Mouse (Mus musculus): ENCODE data around the gene Alkbh6. TPM values are rescaled to one million over a fixed set of nuclear protein-coding genes. Genes with fewer than 3 reads are reported as not detected.

The Alkbh6 gene
- total RNA-seq, 2 experiments from 2014 or later = 67.0 to 68.5 TPM

- no peak for DNase-seq (ENCODE audit: low spot score in 2 of 2)
These were observed 17.9 kb downstream of the Alkbh6 start for GRCm38 (mm10) chr7:30326427-30326826.

DNA sequence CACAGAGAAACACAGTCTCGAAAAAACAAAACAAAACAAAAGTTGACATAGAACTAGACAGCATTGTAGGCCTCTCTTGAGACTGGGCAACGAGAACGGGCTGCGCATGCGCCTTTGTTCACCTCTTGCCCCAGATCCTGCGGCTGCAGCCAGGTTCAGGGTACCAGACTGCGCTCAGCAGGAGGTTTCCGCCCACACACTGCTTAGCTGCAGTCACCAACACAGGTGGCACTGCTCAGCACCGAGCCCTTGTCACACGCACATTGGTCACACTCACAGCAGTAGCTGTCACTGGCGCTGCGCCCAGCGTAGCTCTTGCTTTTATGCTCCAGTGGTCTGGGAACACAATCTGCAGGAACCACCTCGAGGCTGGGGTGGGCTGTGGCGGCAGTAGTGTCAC, 18.6 kb downstream of the Alkbh6 start:
- DNase-seq (ENCODE audit: low spot score in 2 of 2) = no peak

GRCm38 (mm10) chr7:30328379-30328778, 19.9 kb downstream of the Alkbh6 start:
- DNase-seq (ENCODE audit: low spot score in 2 of 2) = no peak

DNA sequence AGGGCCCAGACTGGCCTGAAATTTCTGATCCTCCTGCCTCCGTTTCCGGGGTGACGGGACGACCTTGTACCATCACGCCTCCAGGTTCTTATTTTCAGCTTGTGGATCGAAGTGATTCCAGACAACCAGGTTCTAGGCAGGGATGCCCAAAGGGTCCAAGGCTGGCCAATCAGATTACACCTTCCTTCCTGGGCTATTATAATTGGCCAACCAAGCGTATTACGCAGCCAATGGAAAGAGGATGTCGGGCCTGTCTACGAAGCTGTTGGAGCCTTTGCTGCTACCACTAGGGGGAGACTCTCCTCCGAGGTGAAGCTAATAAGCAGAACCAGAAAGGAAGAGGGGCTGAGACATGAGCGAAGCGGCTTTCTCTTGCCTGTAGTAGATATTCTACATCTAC, 23.4 kb downstream of the Alkbh6 start:
- peak; percentile 89 to 90 for DNase-seq (ENCODE audit: low spot score in 2 of 2)

DNA sequence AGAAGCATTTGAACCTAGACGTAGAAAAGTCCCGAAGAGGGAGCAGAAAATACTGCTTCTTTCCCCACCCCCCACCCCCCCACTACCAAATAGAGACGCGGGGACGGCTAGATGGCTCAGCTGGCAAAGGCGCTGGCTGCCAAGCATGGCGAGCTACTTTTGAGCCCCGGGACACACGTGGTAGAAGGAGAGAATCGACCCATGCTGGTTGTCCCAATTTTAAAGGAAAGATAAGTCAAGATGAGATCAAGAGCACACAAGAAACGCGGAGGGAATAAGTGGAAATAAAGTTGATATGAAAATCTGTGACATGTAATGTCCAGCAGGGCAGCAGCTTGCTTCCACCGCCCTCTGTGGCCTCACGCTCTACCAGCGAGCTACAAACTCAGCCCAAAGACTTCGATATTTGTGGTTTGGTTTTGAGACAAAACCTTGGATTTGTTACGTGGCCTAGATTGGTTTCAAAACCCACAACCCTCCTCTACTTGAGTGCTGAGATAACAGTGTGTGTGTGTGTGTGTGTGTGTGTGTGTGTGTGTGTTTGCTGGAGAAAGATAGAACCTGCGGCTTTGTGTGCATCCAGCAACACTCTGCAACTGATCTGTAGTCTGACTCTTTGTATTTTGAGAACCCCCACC, 24.2 kb downstream of the Alkbh6 start:
- no peak for DNase-seq (ENCODE audit: low spot score in 2 of 2)

DNA sequence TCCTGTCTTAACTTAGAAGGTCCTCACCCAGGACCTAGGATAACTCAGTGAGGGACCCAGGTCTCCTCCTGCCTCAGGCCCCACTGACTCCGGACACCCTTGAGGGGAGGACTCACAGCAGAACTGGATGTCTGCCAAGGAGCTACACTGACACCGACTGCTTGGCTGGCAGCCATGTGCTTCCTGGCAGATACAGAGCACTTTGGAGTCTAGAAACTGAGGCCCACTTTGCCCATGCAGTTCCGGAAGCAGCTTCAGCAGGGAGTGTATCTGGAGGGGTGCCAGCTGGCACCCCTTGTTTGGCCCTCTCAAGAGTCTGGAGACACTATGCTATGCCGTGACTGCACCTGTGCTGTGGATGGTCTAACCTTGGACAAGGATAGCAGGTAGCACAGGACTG, 24.9 kb downstream of the Alkbh6 start:
- DNase-seq (ENCODE audit: low spot score in 2 of 2) = peak; percentile 56 to 83

DNA sequence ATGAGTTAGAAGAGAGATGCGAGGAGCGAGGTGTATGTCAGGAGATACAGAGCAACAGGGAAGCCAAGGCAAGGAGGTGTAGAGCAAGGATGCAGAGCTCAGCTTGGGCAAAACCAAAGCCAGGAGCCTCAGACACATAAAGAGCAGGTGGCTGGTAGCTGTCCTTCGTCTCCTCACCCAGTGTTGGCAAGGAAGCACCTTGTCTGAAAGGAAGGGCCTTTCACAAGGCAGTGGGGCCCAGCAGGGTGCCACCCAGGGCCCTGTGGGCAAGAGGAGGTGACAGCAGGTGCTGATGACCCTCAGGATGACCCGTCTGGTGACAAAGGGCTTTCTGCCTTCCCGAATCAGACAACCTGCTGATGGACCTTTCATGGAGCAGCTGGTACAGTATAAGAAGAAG, 26.0 kb downstream of the Alkbh6 start:
- no peak for DNase-seq (ENCODE audit: low spot score in 2 of 2)

DNA sequence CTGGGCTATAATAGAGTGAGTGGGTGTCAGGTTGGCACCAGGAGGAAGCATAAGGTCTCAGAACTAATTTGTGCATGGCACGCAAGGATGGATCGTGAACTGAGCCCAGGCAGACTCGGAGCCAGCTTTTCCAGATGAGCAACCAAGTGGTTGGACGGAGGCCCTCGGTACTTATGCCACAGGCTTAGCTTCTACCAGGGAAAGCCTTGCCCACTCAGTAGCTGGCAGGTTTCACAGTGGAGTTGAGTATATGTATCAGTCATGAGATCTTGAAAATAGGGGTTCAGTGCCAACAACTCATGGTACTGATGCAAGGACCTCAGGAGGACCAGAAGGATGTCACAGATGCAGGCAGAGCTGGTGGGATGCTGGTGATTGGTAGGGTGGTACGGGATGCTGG, 27.2 kb downstream of the Alkbh6 start:
- DNase-seq (ENCODE audit: low spot score in 2 of 2) = no peak

DNA sequence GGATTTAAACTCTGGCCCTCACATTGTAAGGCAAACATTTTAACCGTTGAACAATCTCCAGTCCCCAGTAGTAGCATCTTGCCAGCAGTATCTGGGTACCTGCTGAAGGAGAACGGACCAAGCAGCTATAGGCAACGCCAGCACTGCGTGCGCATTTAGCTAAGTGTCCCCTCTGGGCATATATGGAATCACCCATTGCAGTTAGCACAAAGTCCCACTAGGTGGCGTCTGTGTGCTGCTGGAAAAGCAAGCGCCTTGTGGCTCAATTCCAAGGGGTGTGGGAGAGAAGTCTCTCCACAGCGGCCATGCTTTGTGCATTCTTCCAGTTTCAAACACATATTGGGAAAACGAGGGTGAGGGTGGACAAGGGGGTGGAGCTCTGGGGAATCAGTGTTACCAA, 27.9 kb downstream of the Alkbh6 start:
- DNase-seq (ENCODE audit: low spot score in 2 of 2) = peak; percentile 94 to 95

DNA sequence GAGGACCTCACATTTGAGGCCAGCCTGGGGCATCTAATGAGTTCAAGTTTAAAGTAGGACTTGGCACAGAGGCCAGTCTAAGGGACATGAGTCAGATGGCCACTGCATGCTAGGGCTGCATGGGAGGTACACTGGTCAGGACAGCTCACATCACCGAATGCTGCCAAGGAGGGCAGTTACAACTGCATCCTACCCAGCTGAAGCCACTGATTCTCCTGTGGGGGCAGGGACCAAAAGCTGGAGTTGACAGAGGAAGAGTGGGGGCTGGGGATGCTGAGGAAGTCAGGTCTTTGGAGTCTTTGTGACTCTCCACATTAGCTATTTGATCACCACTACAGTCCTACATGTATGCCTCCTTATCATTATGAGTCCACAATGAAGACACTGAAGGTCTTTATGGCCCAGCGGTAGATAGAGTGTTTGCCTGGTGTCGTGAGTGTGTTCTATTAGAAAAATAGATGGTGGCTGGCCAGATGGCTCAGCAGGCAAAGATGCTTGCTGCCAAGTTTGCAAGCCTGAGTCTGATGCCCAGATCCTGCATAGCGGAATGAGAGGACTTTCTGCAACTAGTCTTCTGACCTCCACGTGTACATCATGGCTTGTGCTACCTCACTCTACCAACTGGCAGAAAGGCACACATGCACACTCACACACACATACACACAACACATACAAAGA, 31.1 kb downstream of the Alkbh6 start:
- no peak for DNase-seq (ENCODE audit: low spot score in 2 of 2)

- DNase-seq (ENCODE audit: low spot score in 2 of 2) = no peak
These were observed 38.3 kb downstream of the Alkbh6 start for GRCm38 (mm10) chr7:30346635-30347379.

- DNase-seq (ENCODE audit: low spot score in 2 of 2) = peak; percentile 77 to 90
These were observed 39.3 kb downstream of the Alkbh6 start for GRCm38 (mm10) chr7:30347828-30348227.

- peak; percentile 55 to 77 for DNase-seq (ENCODE audit: low spot score in 2 of 2)
These were observed 44.8 kb downstream of the Alkbh6 start for GRCm38 (mm10) chr7:30353279-30353822.

DNA sequence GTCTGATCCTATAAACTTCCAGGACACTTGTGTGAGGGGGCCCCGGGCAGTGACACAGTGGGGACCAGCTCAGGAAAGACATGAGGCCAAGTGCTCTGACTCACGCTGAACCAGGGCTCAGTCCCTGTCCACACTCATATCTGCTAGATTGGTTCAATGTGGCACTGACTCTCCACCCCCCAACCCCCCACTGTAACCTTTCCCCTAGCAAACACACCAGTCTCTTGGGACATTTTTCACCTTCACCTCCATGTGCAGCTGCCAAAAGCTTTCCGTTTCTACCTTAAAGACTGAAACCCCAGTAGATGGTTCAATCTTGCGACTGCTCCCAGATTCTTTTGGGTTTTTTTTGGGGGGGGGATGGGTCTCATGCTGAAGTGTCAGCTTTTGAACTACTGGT, 45.5 kb downstream of the Alkbh6 start:
- DNase-seq (ENCODE audit: low spot score in 2 of 2) = no peak

DNA sequence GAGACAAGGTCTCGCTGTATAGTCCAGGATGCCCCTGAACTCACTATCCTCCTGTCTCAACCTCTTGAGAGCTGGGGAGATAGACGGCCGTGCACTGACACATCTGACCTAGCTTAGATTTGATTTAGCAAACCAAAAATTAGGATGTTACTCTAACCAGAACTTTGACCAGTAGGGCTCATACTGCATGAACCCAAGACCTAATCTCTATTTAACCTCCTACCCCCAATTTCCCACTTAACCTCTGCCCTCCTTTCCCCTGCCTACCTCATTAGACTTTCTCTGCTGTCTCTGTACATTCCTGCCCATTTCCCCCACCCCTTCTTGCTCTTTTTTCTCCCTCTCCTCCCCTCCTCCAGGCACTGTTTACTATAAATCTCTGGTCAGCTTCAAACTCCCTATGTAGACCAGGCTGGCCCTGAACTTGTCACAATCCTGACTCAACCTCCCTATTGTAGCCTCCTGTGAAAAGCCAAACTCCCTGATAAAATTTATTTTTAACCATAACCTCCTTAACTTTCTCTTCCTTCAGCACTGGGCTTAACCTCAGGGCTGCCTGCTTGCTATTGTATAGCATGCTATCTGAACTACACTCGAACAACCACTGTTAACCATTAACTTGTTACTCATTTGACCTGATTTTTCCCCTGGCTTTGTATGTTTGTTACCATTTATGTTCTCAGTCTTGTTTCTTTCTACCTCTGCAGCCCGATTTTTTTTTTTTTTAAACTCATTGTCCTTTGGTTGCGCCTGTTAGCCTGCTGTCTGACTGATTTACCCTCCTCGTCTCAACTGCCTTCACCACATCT, 50.1 kb downstream of the Alkbh6 start:
- DNase-seq (ENCODE audit: low spot score in 2 of 2) = no peak

DNA sequence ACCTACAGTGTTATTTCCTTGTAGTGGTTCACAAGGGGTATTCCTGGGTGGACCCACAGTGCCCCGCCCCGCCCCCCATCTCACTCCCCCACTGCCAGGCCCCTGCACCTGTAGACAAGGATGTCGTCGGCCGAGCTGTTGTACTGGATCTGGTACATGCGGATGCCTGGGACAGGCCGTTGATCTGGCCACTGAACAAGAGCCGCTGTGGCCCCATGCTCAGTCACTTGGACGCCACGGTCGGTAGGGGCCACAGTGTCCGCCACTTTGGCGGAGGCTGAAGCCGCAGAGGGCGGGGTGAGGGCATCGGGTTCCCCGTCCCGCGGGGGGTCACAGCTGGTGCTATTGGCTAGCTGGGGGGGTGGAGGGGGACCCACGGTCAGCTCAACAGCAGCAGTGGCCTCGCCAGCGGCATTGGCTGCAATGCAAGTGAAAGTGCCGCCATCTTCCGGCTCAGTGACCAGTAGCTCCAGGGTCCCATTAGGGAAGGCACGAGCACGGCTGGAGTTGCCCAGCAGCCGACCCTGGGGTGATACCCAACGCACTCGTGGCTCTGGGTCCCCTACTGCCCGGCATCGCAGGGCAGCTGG, 50.9 kb downstream of the Alkbh6 start:
- no peak for DNase-seq (ENCODE audit: low spot score in 2 of 2)

- no peak for DNase-seq (ENCODE audit: low spot score in 2 of 2)
These were observed 51.5 kb downstream of the Alkbh6 start for GRCm38 (mm10) chr7:30360028-30360427.

DNA sequence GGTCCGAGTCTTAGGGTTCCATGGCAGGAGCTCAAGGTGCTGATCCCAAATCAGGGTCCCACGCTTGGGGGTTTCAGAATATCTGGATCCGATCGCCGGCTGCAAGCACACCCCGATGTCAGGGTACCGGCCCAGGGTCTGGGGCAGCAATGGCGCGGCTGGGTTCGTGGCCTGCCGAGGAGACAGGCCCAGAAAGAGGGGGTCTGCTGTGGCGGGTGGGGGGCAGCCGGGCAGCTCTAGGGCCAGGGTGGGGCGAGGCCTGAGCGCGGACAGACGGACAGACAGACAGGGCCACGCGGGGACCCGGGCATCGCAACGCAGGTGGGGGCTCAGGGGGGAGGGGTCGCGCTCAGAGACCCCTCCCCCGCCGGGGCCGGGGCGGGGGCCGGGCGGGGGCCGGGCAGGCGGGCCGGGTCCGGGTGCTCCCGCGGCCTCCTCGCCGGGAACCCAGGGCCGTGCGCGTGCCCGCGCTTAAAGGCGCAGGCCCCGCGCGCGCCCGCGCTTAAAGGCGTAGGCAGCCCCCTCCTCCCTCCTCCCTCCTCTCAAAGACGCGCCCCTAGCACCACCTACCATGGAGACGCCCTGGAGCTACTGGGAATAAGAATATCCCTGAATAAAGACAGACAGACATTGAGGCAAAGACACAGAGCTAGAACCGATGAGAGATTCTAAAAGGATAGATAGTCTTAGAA, 54.3 kb downstream of the Alkbh6 start, which contains the start of gene Lrfn3:
Lrfn3 (minus strand) TSS at position 121 of the 692 bp plus-strand sequence.
- DNase-seq (ENCODE audit: low spot score in 2 of 2) = peak; percentile 68 to 70

- DNase-seq (ENCODE audit: low spot score in 2 of 2) = no peak
These were observed 54.8 kb downstream of the Alkbh6 start for GRCm38 (mm10) chr7:30363344-30363738.

All from left cerebral cortex, adult 18-20 months (tissue).